Mouse (Mus musculus) monocyte, adult 59 days (primary cell): ENCODE data around the gene Itgbl1. TPM values are rescaled to one million over a fixed set of nuclear protein-coding genes. Genes with fewer than 3 reads are reported as not detected.

Source experiments
- total RNA-seq, 2 experiments: library from RNA; stranded (reverse); gene quantifications; one replicate each; pipeline ENCODE4 v1.2.4; 2023

The Itgbl1 gene
- total RNA-seq = not detected

DNA sequence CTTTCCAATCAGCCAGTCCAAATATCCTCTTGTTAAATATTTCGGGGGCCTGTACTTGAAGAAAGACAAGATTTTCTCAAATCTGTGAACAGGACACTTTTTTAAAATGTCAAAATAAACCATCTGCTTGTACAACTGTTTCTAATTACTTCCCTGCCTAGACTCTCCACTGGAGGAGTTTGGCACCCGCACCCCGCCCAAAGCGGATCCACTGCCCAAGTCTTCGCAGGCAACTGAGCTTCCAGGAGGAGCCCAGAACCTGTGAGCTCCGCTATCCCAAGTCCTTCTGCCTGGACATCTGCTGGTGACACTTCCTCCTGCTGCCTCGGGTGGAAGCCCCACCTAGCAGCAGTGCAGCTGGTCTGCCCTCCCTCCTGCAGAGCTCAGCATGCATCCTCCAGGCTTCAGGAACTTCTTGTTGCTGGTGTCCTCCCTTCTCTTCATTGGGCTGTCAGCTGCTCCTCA is at the start of gene Itgbl1:
Gene Itgbl1 (plus strand): TSS at position 51 of the 465 bp plus-strand sequence.

DNA sequence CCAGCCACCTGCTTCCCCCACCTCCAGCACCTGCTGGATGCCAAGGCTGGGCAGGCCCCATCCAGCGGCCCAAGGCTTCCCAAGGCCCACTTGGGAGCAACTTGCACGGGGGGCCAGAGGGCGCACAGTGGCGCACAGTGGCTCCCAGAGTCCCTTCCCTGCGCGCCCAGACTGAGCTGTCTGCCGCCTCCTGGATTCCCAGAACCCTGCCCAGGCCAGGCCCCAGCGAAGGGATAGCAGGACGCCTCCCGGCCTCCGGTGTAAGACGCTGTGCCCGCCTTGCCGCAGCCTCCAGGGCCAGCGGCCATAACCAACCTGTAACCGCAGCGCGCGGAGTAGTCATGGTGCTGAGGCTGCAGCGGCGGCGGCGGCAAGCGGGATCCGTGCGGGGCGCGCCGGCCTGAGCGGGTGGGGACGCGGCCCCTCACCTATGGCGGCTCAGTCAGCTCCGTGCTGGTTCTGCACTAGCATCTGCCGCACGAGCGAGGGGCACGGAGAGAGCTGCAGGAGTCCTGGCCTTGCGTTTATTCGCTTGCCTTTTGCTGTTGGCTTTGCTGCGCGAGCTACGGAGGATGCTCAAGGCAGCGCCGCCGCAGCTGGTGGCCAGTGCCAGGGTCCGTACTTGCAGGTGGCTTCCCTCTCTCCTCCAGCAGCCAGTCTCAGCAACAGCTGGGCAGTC is 33.1 kb upstream of the Itgbl1 start, which contains the start of gene Nalcn:
Gene Nalcn (minus strand): TSS at position 644 of the 679 bp plus-strand sequence.

Other genes starting within 250 kb of the Itgbl1 start
- not detected for gene Nalcn, start 32.8 kb upstream of the Itgbl1 start, total RNA-seq